Comparison of ENCODE assay signal across 23 mouse cellular contexts in the genomic region with DNA sequence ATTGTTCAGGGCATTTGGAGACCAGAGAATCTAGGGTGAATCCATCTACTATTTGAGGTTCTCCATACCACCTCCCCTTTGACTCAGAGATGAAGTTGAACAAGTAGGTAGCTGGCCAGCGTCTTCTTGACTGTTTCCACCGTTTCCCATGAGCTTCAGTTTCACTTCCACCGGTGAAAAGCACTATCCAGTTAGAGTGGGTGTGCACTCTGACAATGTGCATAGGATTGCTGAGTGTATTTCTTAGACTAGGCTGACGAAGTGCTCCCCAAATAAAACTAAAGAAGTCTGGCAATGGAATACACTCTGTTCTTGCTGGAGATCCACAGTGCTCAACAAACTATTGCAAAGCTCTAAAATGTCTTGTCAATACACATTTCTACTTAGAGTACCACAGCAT.
"Had no signal": no experiment of that assay in that cellular context is flagged by ENCODE, and none has a peak within 500 bp of the region (broad histone marks: within the 10 kb centered on the region; RNA-seq: fewer than 3 reads in every experiment).

No protein-coding gene starts in this region.

- H3K4me3 ChIP-seq: gastrocnemius, adult 2 months; heart, adult 2 months; heart, embryonic 13.5 days; heart, embryonic 15.5 days; hindbrain, embryonic 13.5 days; hindbrain, embryonic 15.5 days; left cerebral cortex, adult 2 months; limb, embryonic 13.5 days; limb, embryonic 15.5 days; liver, embryonic 12.5 days had no signal

- H3K27ac ChIP-seq: gastrocnemius, adult 2 months; heart, adult 2 months; heart, embryonic 13.5 days; heart, embryonic 15.5 days; hindbrain, embryonic 13.5 days; hindbrain, embryonic 15.5 days; hindbrain, postnatal 0 days; limb, embryonic 13.5 days; limb, embryonic 15.5 days; liver, embryonic 12.5 days had no signal

- DNase-seq: gastrocnemius, adult 2 months; gastrocnemius, postnatal 10 days; gastrocnemius, postnatal 25 days; heart, adult 11 months; heart, adult 2 months; heart, postnatal 14 days; heart, postnatal 36 days; kidney, adult 11 months; kidney, adult 2 months; kidney, postnatal 10 days; kidney, postnatal 25 days; kidney, postnatal 4 days; left cerebral cortex, postnatal 4 days had no signal

- ATAC-seq: hindbrain, postnatal 0 days; intestine, embryonic 16.5 days; liver, embryonic 12.5 days had no signal
